Mouse (Mus musculus): ENCODE measurements around the gene Prkag3.

- peak; percentile 48; the same call in 1 of the 2 replicates for TF ChIP-seq CTCF (IDR thresholded peaks at IDR 0.05; ENCODE audit: extremely low read depth, insufficient read depth, insufficient read length, insufficient replicate concordance)
- no peak for TF ChIP-seq POLR2A (IDR thresholded peaks at IDR 0.05; ENCODE audit: low read depth, low read length)
Measured at GRCm38 (mm10) chr1:74787846-74788245, 38.8 kb upstream of the Prkag3 start.
